Mouse (Mus musculus): ENCODE data around the gene Doc2b. TPM values are rescaled to one million over a fixed set of nuclear protein-coding genes. Genes with fewer than 3 reads are reported as not detected.

The Doc2b gene
- polyA plus RNA-seq (2012; fragmentation: generic; extraction: Trizol), result under 1 TPM; under 0.01 to 0.06 TPM

DNA sequence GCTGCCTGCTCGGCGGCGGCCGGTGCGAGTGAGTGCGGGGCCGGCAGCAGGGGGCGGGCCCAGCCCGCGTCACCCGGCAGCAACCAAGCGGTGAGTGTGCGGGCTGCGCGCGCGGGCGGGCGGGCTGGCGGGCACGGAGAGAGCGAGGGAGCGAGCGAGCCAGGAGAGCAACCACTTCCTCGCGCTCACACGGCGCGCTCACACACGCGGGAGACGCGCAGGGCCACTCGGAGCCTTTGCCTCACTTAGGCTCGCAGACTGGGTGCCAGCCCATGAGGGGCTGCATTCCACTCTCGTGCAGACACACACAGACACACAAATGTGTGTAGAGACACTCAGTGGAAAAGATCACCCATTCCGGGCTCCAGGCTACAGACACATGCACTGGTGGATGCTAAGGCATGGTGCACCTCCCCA is at the start of gene Doc2b:
TSS of gene Doc2b (minus strand) at position 21 of the 417 bp plus-strand sequence.

DNA sequence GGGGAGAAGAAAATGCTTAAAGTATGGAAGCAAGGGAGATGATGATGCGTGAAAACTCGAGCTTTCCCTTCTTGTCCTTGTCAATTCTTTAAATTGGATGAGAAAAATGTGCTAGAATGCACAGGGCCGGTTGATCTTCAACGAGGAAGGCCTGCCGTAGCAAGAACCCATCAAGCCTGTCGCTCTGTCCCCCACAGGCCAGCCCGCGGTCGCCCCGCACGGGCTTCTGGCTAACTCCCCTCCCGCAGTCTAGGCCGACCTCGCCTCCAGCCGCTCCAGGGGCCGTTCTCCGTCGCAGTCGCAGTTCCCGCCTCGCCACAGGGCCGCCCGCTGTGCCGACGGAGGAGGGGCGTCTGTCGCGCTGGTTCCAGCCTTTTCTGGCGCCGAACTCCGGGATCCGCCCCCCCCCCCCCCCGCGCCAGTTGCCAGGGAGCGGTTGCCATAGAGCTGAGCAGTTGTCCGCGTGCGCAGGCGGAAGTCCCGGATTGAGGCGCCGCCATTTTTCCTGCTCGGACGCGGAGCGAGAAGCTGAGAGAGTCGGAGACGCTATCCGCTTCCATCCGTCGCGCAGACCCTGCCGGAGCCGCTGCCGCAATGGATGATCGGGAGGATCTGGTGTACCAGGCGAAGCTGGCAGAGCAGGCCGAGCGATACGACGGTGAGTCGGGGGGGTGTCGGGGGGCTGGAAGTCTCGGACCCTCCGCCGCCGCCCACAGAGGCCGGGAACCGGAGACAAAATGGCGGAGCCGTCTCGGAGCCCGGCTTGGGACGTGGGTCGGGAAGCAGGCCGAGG is 63.2 kb downstream of the Doc2b start, which contains the start of gene Ywhae:
TSS of gene Ywhae (plus strand) at position 436 of the 793 bp plus-strand sequence.

Other genes starting within 250 kb of the Doc2b start
- 100 to 1,000 TPM in 1 of 2 experiments, 10 to 100 TPM in 1; 66.0 to 106 TPM for gene Pitpna, start 208.0 kb downstream of the Doc2b start, polyA plus RNA-seq (2012; fragmentation: generic; extraction: Trizol)
- gene Inpp5k, start 165.1 kb downstream of the Doc2b start, polyA plus RNA-seq (2012; fragmentation: generic; extraction: Trizol), result 10 to 100 TPM; 11.6 to 32.8 TPM
- gene Myo1c, start 145.5 kb downstream of the Doc2b start, polyA plus RNA-seq (2012; fragmentation: generic; extraction: Trizol), result 100 to 1,000 TPM; 106 to 119 TPM
- gene Crk, start 116.8 kb downstream of the Doc2b start, polyA plus RNA-seq (2012; fragmentation: generic; extraction: Trizol), result 10 to 100 TPM in 1 of 2 experiments, 1 to 10 TPM in 1; 6.7 to 16.7 TPM
- 100 to 1,000 TPM; 148 to 392 TPM for gene Ywhae, start 63.2 kb downstream of the Doc2b start, polyA plus RNA-seq (2012; fragmentation: generic; extraction: Trizol)
- gene Rph3al, start 142.4 kb upstream of the Doc2b start, polyA plus RNA-seq (2012; fragmentation: generic; extraction: Trizol), result under 1 TPM; 0.54 to 0.55 TPM
- not detected for gene 1700016K19Rik, start 203.9 kb upstream of the Doc2b start, polyA plus RNA-seq (2012; fragmentation: generic; extraction: Trizol)
- 1 to 10 TPM; 5.2 to 6.4 TPM for gene Rflnb, start 231.7 kb upstream of the Doc2b start, polyA plus RNA-seq (2012; fragmentation: generic; extraction: Trizol)

Data from C3H10T1/2 (cell line).